Mouse (Mus musculus): ENCODE measurements around the gene Kptn. TPM values are rescaled to one million over a fixed set of nuclear protein-coding genes. Genes with fewer than 3 reads are reported as not detected.

Gene Kptn
- polyA plus RNA-seq, 1 experiment from 2014 or later, result 31.2 TPM

GRCm38 (mm10) chr7:16094592-16094991 is 25.1 kb upstream of the Kptn start:
- Histone ChIP-seq H3K9me3 (ENCODE audit: control insufficient read depth, low read length) (no peaks in the 10 kb centered on the region), H3K27me3 (ENCODE audit: control insufficient read depth, insufficient read depth, low read length) (peaks cover 4% of the 10 kb centered on the region; the same call in 1 of the 2 replicates), H3K4me2 (ENCODE audit: low read length) (no peak overlapping the region), H3K9ac (ENCODE audit: low read length) (no peak overlapping the region), H3K27ac (replicated peaks in 1 of 2; ENCODE audit: control insufficient read depth in 1 of 2, insufficient read depth in 1 of 2, low read depth in 2 of 2, low read length in 2 of 2) (no peak overlapping the region), H3K36me3 (ENCODE audit: control insufficient read depth, insufficient read depth, low read length) (no peaks in the 10 kb centered on the region), H3K4me3 (ENCODE audit: control insufficient read depth in 1 of 2, insufficient read depth in 1 of 2, low read depth in 1 of 2, low read length in 2 of 2) (no peak overlapping the region), H3K4me1 (ENCODE audit: control insufficient read depth in 2 of 2, insufficient read depth in 2 of 2, low read length in 2 of 2) (peaks cover 4 to 5% of the 10 kb centered on the region in 2 experiments; a peak in 3 of 4 replicates)
- no peak for ATAC-seq (ENCODE audit: insufficient number of reproducible peaks, insufficient read depth, low FRiP score, low read depth)
- WGBS, result 69% methylated on average over 3 of the region's 3 CpGs

GRCm38 (mm10) chr7:16098021-16099017 is 21.4 kb upstream of the Kptn start, which contains the start of gene Napa:
TSS of gene Napa (plus strand) at chr7:16098458.
- Histone ChIP-seq H3K9me3 (ENCODE audit: control insufficient read depth, low read length) (no peaks in the 10 kb centered on the region), H3K4me3 (ENCODE audit: control insufficient read depth in 1 of 2, insufficient read depth in 1 of 2, low read depth in 1 of 2, low read length in 2 of 2) (peak within 1 kb of the TSS; percentile 60 to 88), H3K27me3 (ENCODE audit: control insufficient read depth, insufficient read depth, low read length) (peaks cover 4% of the 10 kb centered on the region; the same call in 1 of the 2 replicates), H3K27ac (replicated peaks in 1 of 2; ENCODE audit: control insufficient read depth in 1 of 2, insufficient read depth in 1 of 2, low read depth in 2 of 2, low read length in 2 of 2) (peak within 1 kb of the TSS; percentile 82 to 85), H3K4me1 (ENCODE audit: control insufficient read depth in 2 of 2, insufficient read depth in 2 of 2, low read length in 2 of 2) (peaks cover 4 to 18% of the 10 kb centered on the region in 2 experiments; a peak in 3 of 4 replicates), H3K9ac (ENCODE audit: low read length) (peak within 1 kb of the TSS; percentile 85), H3K4me2 (ENCODE audit: low read length) (peak within 1 kb of the TSS; percentile 93), H3K36me3 (ENCODE audit: control insufficient read depth, insufficient read depth, low read length) (peaks cover 22% of the 10 kb centered on the region)
- peak; percentile 98 for ATAC-seq (ENCODE audit: insufficient number of reproducible peaks, insufficient read depth, low FRiP score, low read depth)
- WGBS, result under 1% methylated on average over 68 of the region's 68 CpGs

GRCm38 (mm10) chr7:16099901-16100300 is 19.8 kb upstream of the Kptn start:
- Histone ChIP-seq H3K27ac (replicated peaks in 1 of 2; ENCODE audit: control insufficient read depth in 1 of 2, insufficient read depth in 1 of 2, low read depth in 2 of 2, low read length in 2 of 2) (no peak overlapping the region), H3K4me2 (ENCODE audit: low read length) (peak overlapping the region; percentile 93), H3K27me3 (ENCODE audit: control insufficient read depth, insufficient read depth, low read length) (peaks cover 4% of the 10 kb centered on the region; the same call in 1 of the 2 replicates), H3K36me3 (ENCODE audit: control insufficient read depth, insufficient read depth, low read length) (peaks cover 30% of the 10 kb centered on the region), H3K9me3 (ENCODE audit: control insufficient read depth, low read length) (no peaks in the 10 kb centered on the region), H3K4me1 (ENCODE audit: control insufficient read depth in 2 of 2, insufficient read depth in 2 of 2, low read length in 2 of 2) (peaks cover 4 to 18% of the 10 kb centered on the region in 2 experiments; a peak in 3 of 4 replicates), H3K9ac (ENCODE audit: low read length) (peak overlapping the region; percentile 85; the same call in 1 of the 2 replicates), H3K4me3 (ENCODE audit: control insufficient read depth in 1 of 2, insufficient read depth in 1 of 2, low read depth in 1 of 2, low read length in 2 of 2) (0 out of 4 replicates have a peak overlapping the region, but pooled peaks of 1 of the 2 experiments have one; percentile 60)
- no peak for ATAC-seq (ENCODE audit: insufficient number of reproducible peaks, insufficient read depth, low FRiP score, low read depth)
- 67% methylated on average over 4 of the region's 4 CpGs for WGBS

- Histone ChIP-seq H3K27me3 (ENCODE audit: control insufficient read depth, insufficient read depth, low read length) (no peaks in the 10 kb centered on the region), H3K27ac (replicated peaks in 1 of 2; ENCODE audit: control insufficient read depth in 1 of 2, insufficient read depth in 1 of 2, low read depth in 2 of 2, low read length in 2 of 2) (no peak overlapping the region), H3K4me1 (ENCODE audit: control insufficient read depth in 2 of 2, insufficient read depth in 2 of 2, low read length in 2 of 2) (peaks cover 4 to 18% of the 10 kb centered on the region in 2 experiments; a peak in 3 of 4 replicates), H3K4me3 (ENCODE audit: control insufficient read depth in 1 of 2, insufficient read depth in 1 of 2, low read depth in 1 of 2, low read length in 2 of 2) (no peak overlapping the region), H3K36me3 (ENCODE audit: control insufficient read depth, insufficient read depth, low read length) (peaks cover 35% of the 10 kb centered on the region), H3K9ac (ENCODE audit: low read length) (peak overlapping the region; percentile 8; the same call in 1 of the 2 replicates), H3K9me3 (ENCODE audit: control insufficient read depth, low read length) (no peaks in the 10 kb centered on the region), H3K4me2 (ENCODE audit: low read length) (no peak overlapping the region)
- WGBS, result 58% methylated on average over 7 of the region's 7 CpGs
- ATAC-seq (ENCODE audit: insufficient number of reproducible peaks, insufficient read depth, low FRiP score, low read depth), result no peak
Measured at GRCm38 (mm10) chr7:16101081-16101480, 18.6 kb upstream of the Kptn start.

GRCm38 (mm10) chr7:16101726-16102475 is 17.8 kb upstream of the Kptn start:
- H3K27ac ChIP-seq (replicated peaks in 1 of 2; ENCODE audit: control insufficient read depth in 1 of 2, insufficient read depth in 1 of 2, low read depth in 2 of 2, low read length in 2 of 2), result no peak overlapping the region
- no peak for ATAC-seq (ENCODE audit: insufficient number of reproducible peaks, insufficient read depth, low FRiP score, low read depth)
- H3K4me1 ChIP-seq (ENCODE audit: control insufficient read depth in 2 of 2, insufficient read depth in 2 of 2, low read length in 2 of 2), result peaks cover 4 to 18% of the 10 kb centered on the region in 2 experiments; a peak in 3 of 4 replicates
- H3K9ac ChIP-seq (ENCODE audit: low read length), result peak overlapping the region; percentile 8; the same call in 1 of the 2 replicates
- no peak overlapping the region for H3K4me2 ChIP-seq (ENCODE audit: low read length)
- no peak overlapping the region for H3K4me3 ChIP-seq (ENCODE audit: control insufficient read depth in 1 of 2, insufficient read depth in 1 of 2, low read depth in 1 of 2, low read length in 2 of 2)
- no peaks in the 10 kb centered on the region for H3K9me3 ChIP-seq (ENCODE audit: control insufficient read depth, low read length)
- H3K27me3 ChIP-seq (ENCODE audit: control insufficient read depth, insufficient read depth, low read length), result no peaks in the 10 kb centered on the region
- WGBS, result 69% methylated on average over 15 of the region's 15 CpGs
- H3K36me3 ChIP-seq (ENCODE audit: control insufficient read depth, insufficient read depth, low read length), result peaks cover 35% of the 10 kb centered on the region

- H3K9ac ChIP-seq (ENCODE audit: low read length), result no peak overlapping the region
- 72% methylated on average over 5 of the region's 5 CpGs for WGBS
- ATAC-seq (ENCODE audit: insufficient number of reproducible peaks, insufficient read depth, low FRiP score, low read depth), result no peak
- H3K4me2 ChIP-seq (ENCODE audit: low read length), result no peak overlapping the region
- no peaks in the 10 kb centered on the region for H3K9me3 ChIP-seq (ENCODE audit: control insufficient read depth, low read length)
- peaks cover 4 to 18% of the 10 kb centered on the region in 2 experiments; a peak in 3 of 4 replicates for H3K4me1 ChIP-seq (ENCODE audit: control insufficient read depth in 2 of 2, insufficient read depth in 2 of 2, low read length in 2 of 2)
- peaks cover 43% of the 10 kb centered on the region for H3K36me3 ChIP-seq (ENCODE audit: control insufficient read depth, insufficient read depth, low read length)
- H3K27me3 ChIP-seq (ENCODE audit: control insufficient read depth, insufficient read depth, low read length), result no peaks in the 10 kb centered on the region
- no peak overlapping the region for H3K4me3 ChIP-seq (ENCODE audit: control insufficient read depth in 1 of 2, insufficient read depth in 1 of 2, low read depth in 1 of 2, low read length in 2 of 2)
- no peak overlapping the region for H3K27ac ChIP-seq (replicated peaks in 1 of 2; ENCODE audit: control insufficient read depth in 1 of 2, insufficient read depth in 1 of 2, low read depth in 2 of 2, low read length in 2 of 2)
Measured at GRCm38 (mm10) chr7:16102686-16103226, 16.9 kb upstream of the Kptn start.

- Histone ChIP-seq H3K4me3 (ENCODE audit: control insufficient read depth in 1 of 2, insufficient read depth in 1 of 2, low read depth in 1 of 2, low read length in 2 of 2) (no peak overlapping the region), H3K9ac (ENCODE audit: low read length) (no peak overlapping the region), H3K27ac (replicated peaks in 1 of 2; ENCODE audit: control insufficient read depth in 1 of 2, insufficient read depth in 1 of 2, low read depth in 2 of 2, low read length in 2 of 2) (no peak overlapping the region), H3K4me2 (ENCODE audit: low read length) (no peak overlapping the region), H3K36me3 (ENCODE audit: control insufficient read depth, insufficient read depth, low read length) (peaks cover 53% of the 10 kb centered on the region), H3K27me3 (ENCODE audit: control insufficient read depth, insufficient read depth, low read length) (no peaks in the 10 kb centered on the region), H3K9me3 (ENCODE audit: control insufficient read depth, low read length) (no peaks in the 10 kb centered on the region), H3K4me1 (ENCODE audit: control insufficient read depth in 2 of 2, insufficient read depth in 2 of 2, low read length in 2 of 2) (peaks cover 4 to 18% of the 10 kb centered on the region in 2 experiments; a peak in 3 of 4 replicates)
- ATAC-seq (ENCODE audit: insufficient number of reproducible peaks, insufficient read depth, low FRiP score, low read depth), result no peak
- WGBS, result 68% methylated on average over 6 of the region's 6 CpGs
Measured at GRCm38 (mm10) chr7:16103760-16104159, 15.9 kb upstream of the Kptn start.

All from heart, embryonic 14.5 days (tissue).